Mouse (Mus musculus) cortical plate, adult 2 months (tissue): ENCODE data around the gene Ralbp1. TPM values are rescaled to one million over a fixed set of nuclear protein-coding genes. Genes with fewer than 3 reads are reported as not detected.

Source experiments
- H3K27ac ChIP-seq: fragments of 200-500 bp; 2 replicates; pipeline ENCODE4 v1.5.1; 2012; ENCODE audit warnings: low read length, control low read depth, inconsistent platforms; ENCODE audit not compliant: insufficient read depth
- H3K4me1 ChIP-seq: fragments of 200-500 bp; 2 replicates; pipeline ENCODE4 v1.6.1; 2011; ENCODE audit warnings: low read length; ENCODE audit not compliant: control insufficient read depth, insufficient read depth
- H3K4me3 ChIP-seq: fragments of 200-500 bp; 2 replicates; pipeline ENCODE4 v1.5.1; 2011; ENCODE audit warnings: mild to moderate bottlenecking, low read length, control low read depth; ENCODE audit not compliant: insufficient read depth
- CTCF ChIP-seq: fragments of 200-500 bp; IDR thresholded peaks from 2 replicates; pipeline ENCODE4 v1.5.1; 2011; ENCODE audit warnings: mild to moderate bottlenecking, control low read depth, low read length; ENCODE audit not compliant: insufficient read depth; ENCODE audit errors: extremely low read depth
- POLR2A ChIP-seq: fragments of 200-500 bp; IDR thresholded peaks from 2 replicates; pipeline ENCODE4 v1.6.1; 2011; ENCODE audit warnings: mild to moderate bottlenecking, low read length, control low read depth; ENCODE audit not compliant: insufficient read depth; ENCODE audit errors: extremely low read depth
- polyA plus RNA-seq: library from polyadenylated mRNA; depleted of rRNA; stranded (reverse); fragments of >200 nt; gene quantifications from 2 replicates; pipeline ENCODE4 v1.2.3, GENCODE M21; 2012

Ralbp1 gene
- polyA plus RNA-seq, 1 experiment: 47.3 TPM

DNA sequence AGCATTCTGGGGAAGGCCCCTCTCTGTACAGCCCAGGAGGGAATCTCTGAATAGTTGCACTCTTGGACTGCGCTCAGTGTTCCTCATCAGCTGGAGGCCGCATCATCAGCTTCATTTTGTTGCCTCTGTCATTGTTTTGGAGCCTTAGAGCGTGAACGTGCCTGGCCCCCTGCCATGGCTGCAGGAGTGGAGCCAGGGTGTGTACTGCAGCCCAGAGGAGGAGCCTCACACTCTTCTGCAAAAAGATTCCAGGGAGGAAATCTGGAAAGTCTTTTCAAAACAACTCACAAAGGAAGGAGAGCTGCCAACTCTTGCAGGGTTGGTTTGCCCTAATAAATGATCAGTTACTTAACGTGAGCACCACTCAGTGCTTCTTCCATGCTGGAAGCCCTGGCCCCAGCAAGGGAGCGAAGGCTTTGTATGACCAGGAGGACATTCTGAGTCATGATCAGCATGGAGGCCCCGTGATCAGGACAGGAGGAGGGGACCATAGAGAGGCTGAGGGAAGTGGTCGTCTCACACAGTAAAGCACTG is 30.6 kb upstream of the Ralbp1 start:
- 0 out of 2 replicates have a peak overlapping the region, but pooled peaks have one; percentile 27 for H3K27ac ChIP-seq
- peaks cover 2% of the 10 kb centered on the region; the same call in 1 of the 2 replicates for H3K4me1 ChIP-seq
- TF ChIP-seq POLR2A (no peak), CTCF (no peak)
- H3K4me3 ChIP-seq: no peak overlapping the region

DNA sequence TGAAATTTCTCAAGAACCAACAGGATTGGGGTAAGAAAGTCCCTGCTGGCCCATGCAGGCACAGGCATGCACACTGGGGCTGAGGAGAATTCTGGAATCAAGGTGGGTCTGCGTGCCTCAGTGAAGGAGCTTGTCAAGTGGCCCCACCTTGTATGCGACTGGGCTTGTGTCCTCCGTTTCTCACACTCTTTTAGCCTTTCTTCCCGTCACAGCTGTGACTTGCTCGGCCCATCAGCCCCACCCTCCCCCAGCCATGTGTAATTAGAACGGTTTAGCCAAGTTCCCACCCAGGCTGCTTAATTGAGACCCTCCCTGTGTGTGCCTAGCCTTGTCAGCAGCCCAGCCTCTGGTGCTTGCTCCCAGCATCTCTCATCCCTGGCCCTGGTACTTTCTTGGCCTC is 28.5 kb upstream of the Ralbp1 start:
- H3K4me3 ChIP-seq: no peak overlapping the region
- TF ChIP-seq CTCF (no peak), POLR2A (no peak)
- H3K4me1 ChIP-seq: peaks cover 2% of the 10 kb centered on the region; the same call in 1 of the 2 replicates
- H3K27ac ChIP-seq: no peak overlapping the region

DNA sequence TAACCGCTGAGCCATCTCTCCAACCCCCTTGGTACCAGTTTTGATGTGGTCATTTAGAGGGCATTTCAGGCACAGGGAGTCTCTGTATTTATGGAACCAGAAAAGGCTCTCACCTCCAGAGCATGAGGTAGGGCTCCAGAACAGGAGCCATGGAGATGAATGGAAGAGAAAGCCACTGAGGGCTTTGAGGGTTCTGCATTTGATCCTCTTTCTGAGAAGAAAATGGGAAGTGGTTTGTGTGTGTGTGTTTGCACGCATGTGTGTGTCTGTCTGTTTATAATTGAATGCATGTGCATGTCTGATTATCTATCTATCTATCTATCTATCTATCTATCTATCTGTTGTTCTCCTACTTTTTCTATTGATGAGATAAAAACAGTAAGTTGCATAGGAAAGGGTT is 26.6 kb upstream of the Ralbp1 start:
- Histone ChIP-seq H3K4me1 (peaks cover 2% of the 10 kb centered on the region; the same call in 1 of the 2 replicates), H3K4me3 (no peak overlapping the region), H3K27ac (no peak overlapping the region)
- no peak for TF ChIP-seq CTCF
- no peak for TF ChIP-seq POLR2A

DNA sequence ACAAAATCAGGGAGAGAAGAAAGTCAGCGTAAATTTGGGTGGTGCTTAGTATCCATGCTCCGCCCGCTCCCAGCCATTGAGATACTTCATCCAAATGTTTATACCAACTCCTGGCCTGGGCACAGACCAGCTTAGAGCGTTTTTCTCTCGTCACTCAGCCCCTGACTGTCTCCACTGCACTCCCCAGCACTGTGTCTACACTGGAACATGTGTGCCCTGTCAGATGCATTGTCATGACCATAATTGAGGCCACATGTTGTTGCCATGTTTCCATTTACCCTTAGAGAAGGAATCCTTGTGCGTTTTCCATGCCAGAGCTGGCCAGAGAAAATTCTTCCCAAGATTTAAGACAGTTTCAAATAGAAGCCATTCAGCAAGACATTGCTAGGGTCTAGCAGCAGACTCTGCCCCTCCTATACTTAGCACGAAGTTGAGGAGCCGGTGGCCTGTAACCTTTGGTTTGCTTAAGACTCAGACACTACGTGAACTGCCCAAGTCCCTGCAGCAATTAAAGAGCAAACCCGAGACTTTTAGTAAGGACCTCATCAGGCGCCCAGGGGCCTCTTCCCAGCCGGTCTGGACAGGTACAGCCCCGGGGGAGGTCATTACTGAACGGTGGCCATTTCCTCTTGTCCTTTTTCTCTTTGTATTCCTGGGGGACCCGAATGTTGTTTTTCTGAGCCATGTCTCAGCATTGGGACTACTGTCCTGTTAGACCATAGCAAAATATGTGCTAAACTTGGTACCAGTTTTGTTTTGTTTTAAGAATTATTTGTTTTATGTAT is 25.9 kb upstream of the Ralbp1 start:
- no peak for TF ChIP-seq CTCF
- TF ChIP-seq POLR2A: no peak
- H3K4me1 ChIP-seq: peaks cover 2% of the 10 kb centered on the region; the same call in 1 of the 2 replicates
- H3K27ac ChIP-seq: no peak overlapping the region
- H3K4me3 ChIP-seq: no peak overlapping the region

- Histone ChIP-seq H3K4me3 (no peak overlapping the region), H3K27ac (no peak overlapping the region), H3K4me1 (peaks cover 3% of the 10 kb centered on the region; the same call in 1 of the 2 replicates)
- TF ChIP-seq CTCF: no peak
- TF ChIP-seq POLR2A: no peak
Measured at GRCm38 (mm10) chr17:65908270-65908669, 22.7 kb upstream of the Ralbp1 start.

DNA sequence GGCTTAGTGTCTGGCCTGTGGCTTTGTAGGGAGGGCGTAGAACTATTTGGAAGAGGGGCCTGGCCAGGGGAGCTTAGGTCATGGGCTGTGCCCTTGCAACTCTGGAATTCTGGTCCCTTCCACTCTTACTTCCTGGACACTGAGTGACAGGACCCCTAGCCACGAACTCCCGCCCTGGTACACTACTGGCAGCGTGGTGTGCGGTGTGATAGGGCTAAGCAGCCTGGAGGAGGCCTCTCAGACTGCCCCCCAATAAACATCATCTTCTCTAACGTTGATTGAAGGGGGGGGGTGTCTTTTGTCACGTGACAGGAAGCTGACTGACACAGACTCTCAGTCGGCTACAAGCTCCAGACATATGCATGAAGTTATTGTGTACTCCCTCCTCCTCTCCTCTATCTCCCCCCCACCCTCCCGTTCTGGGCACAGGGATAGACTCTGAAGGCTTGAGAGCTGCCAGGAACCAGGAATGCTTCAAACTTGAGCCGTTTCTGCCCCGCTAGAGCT is 21.4 kb upstream of the Ralbp1 start:
- no peak overlapping the region for H3K4me3 ChIP-seq
- H3K27ac ChIP-seq: no peak overlapping the region
- H3K4me1 ChIP-seq: peaks cover 3% of the 10 kb centered on the region
- TF ChIP-seq CTCF (no peak), POLR2A (no peak)

- peaks cover 3% of the 10 kb centered on the region for H3K4me1 ChIP-seq
- H3K4me3 ChIP-seq: no peak overlapping the region
- no peak overlapping the region for H3K27ac ChIP-seq
- no peak for TF ChIP-seq CTCF
- no peak for TF ChIP-seq POLR2A
Measured at GRCm38 (mm10) chr17:65906313-65906894, 20.8 kb upstream of the Ralbp1 start.

DNA sequence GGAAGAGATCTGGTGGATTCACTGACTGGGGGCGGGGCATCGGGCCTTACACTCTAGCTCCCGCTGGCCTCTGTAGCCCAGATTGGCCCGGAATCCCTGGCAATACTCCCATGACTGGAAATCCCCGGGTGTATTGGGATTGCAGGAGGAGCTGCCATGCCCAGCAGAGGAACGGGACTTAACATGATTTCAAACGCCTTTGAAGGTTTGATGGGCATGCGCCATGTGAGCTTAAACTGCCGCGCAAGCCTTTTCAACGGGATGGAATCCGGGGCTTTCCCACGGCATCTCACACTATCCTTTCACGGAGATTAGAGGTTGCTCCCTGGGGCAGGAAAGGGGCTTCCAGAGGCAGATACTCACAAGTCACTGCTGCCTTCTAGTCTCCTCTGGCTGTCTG is 19.6 kb upstream of the Ralbp1 start:
- TF ChIP-seq POLR2A: no peak
- H3K4me1 ChIP-seq: peaks cover 3% of the 10 kb centered on the region
- no peak overlapping the region for H3K27ac ChIP-seq
- H3K4me3 ChIP-seq: no peak overlapping the region

DNA sequence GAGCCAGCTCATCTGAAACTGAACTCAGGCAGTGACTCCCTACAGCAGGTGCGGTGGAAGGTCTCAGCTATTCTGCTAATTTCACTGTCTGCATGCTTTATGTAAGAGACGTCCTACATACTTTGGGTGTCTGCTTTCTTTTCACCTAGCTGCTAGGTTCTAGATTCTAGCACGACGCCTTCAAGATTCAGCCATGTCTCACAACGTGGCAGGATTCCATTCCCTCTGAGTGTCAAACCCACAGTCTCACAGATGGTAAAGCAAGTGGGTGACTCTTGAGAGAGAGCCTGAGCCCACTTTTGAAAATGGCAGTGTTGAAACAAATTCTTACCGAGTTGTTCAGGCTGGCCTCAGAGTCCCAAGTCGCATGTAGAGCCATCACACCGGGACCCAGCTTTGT is 18.2 kb upstream of the Ralbp1 start:
- Histone ChIP-seq H3K4me1 (peaks cover 3% of the 10 kb centered on the region), H3K4me3 (no peak overlapping the region), H3K27ac (no peak overlapping the region)
- TF ChIP-seq CTCF (no peak), POLR2A (no peak)

DNA sequence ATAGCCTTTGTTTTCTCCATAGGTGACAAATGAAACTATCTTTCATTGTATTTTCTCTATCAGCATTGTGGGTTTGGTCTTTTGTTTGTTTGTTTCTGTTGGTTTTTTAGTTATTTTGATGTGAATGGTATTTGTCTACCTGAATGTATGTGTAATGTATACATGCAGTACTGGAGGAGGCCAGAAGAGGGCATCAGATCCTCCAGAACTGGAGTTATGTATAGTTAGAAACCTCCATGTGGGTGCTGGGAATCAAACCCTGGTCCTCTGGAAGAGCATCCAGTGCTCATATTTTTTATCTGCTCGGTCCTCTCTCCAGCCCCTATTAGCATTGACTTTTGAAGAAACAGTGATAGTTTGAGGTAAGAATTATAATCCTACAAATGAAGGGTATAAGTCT is 17.4 kb upstream of the Ralbp1 start:
- TF ChIP-seq CTCF: no peak
- TF ChIP-seq POLR2A: no peak
- Histone ChIP-seq H3K4me1 (peaks cover 3% of the 10 kb centered on the region), H3K27ac (no peak overlapping the region), H3K4me3 (no peak overlapping the region)
